Mouse (Mus musculus) spleen, adult 18-20 months (tissue): ENCODE results near the gene Fbxo47.

Source experiments
- DNase-seq, 2 experiments: peaks; one replicate each; pipeline ENCODE4 v3.0.0; 2022; ENCODE audit warnings: mixed read lengths in 2 of 2

The Fbxo47 gene

GRCm38 (mm10) chr11:97810356-97810755 lies 73.6 kb downstream of the Fbxo47 start:
- no peak for DNase-seq

GRCm38 (mm10) chr11:97809235-97810121 lies 74.5 kb downstream of the Fbxo47 start:
- no peak for DNase-seq

GRCm38 (mm10) chr11:97808621-97809234 lies 75.2 kb downstream of the Fbxo47 start:
- no peak for DNase-seq

GRCm38 (mm10) chr11:97808093-97808492 lies 75.9 kb downstream of the Fbxo47 start:
- DNase-seq, result no peak

GRCm38 (mm10) chr11:97807626-97808025 lies 76.3 kb downstream of the Fbxo47 start:
- DNase-seq, result no peak

GRCm38 (mm10) chr11:97806613-97806964 lies 77.4 kb downstream of the Fbxo47 start:
- DNase-seq, result no peak

- DNase-seq, result no peak
Measured at GRCm38 (mm10) chr11:97805662-97806612, 78.0 kb downstream of the Fbxo47 start.

GRCm38 (mm10) chr11:97804841-97805661 lies 78.9 kb downstream of the Fbxo47 start:
- no peak for DNase-seq

- no peak for DNase-seq
Measured at GRCm38 (mm10) chr11:97803847-97804246, 80.1 kb downstream of the Fbxo47 start.
